Mouse (Mus musculus): ENCODE measurements around the gene A4gnt.

Gene A4gnt

GRCm38 (mm10) chr9:99632264-99632663, 20.0 kb downstream of the A4gnt start:
- CTCF ChIA-PET, result no interaction called here

GRCm38 (mm10) chr9:99636776-99637175, 24.5 kb downstream of the A4gnt start:
- CTCF ChIA-PET, result no interaction called here

- CTCF ChIA-PET, result no interaction called here
Measured at GRCm38 (mm10) chr9:99637227-99637626, 24.9 kb downstream of the A4gnt start.

- CTCF ChIA-PET, result no interaction called here
Measured at GRCm38 (mm10) chr9:99637736-99638135, 25.4 kb downstream of the A4gnt start.

- CTCF ChIA-PET, result no interaction called here
Measured at GRCm38 (mm10) chr9:99639957-99640356, 27.7 kb downstream of the A4gnt start.

- CTCF ChIA-PET, result no interaction called here
Measured at GRCm38 (mm10) chr9:99645416-99645815, 33.1 kb downstream of the A4gnt start.

- CTCF ChIA-PET, result no interaction called here
Measured at GRCm38 (mm10) chr9:99646102-99646501, 33.8 kb downstream of the A4gnt start.

GRCm38 (mm10) chr9:99660756-99661155, 48.5 kb downstream of the A4gnt start:
- CTCF ChIA-PET, result no interaction called here

- CTCF ChIA-PET, result no interaction called here
Measured at GRCm38 (mm10) chr9:99661606-99662166, 49.4 kb downstream of the A4gnt start.

- CTCF ChIA-PET, result no interaction called here
Measured at GRCm38 (mm10) chr9:99662406-99662805, 50.1 kb downstream of the A4gnt start.

GRCm38 (mm10) chr9:99662887-99663286, 50.6 kb downstream of the A4gnt start:
- CTCF ChIA-PET, result no interaction called here

- CTCF ChIA-PET, result no interaction called here
Measured at GRCm38 (mm10) chr9:99667596-99667995, 55.3 kb downstream of the A4gnt start.

GRCm38 (mm10) chr9:99671603-99672002, 59.3 kb downstream of the A4gnt start:
- CTCF ChIA-PET, result no interaction called here
